Mouse (Mus musculus) forebrain, embryonic 14.5 days (tissue): ENCODE measurements around the gene Accs. TPM values are rescaled to one million over a fixed set of nuclear protein-coding genes. Genes with fewer than 3 reads are reported as not detected.

Experiments used
- ATAC-seq: fragments of 200-750 bp; cut with Nextera tagmentation; 2 replicates; pipeline ENCODE4 v1.8.0; 2017; ENCODE audit warnings: mild to moderate bottlenecking, moderate library complexity
- DNase-seq: peaks from one replicate; pipeline ENCODE4 v3.0.0-alpha.2; 2015; ENCODE audit warnings: low spot score
- H3K27ac ChIP-seq: fragments of 300-500 bp; sonication (generic); 2 replicates; pipeline ENCODE4 v1.5.1; 2014; ENCODE audit warnings: low read depth, mild to moderate bottlenecking, control low read depth, low read length, moderate library complexity
- H3K27me3 ChIP-seq: fragments of 300-500 bp; sonication (generic); replicated peaks from 2 replicates; pipeline ENCODE4 v1.6.1; 2014; ENCODE audit warnings: low read length, control low read depth, mixed read lengths; ENCODE audit not compliant: control insufficient read depth, insufficient read depth
- H3K36me3 ChIP-seq: fragments of 300-500 bp; sonication (generic); 2 replicates; pipeline ENCODE4 v1.6.1; 2014; ENCODE audit warnings: low read length, control low read depth; ENCODE audit not compliant: control insufficient read depth, insufficient read depth
- H3K4me1 ChIP-seq: fragments of 300-500 bp; sonication (generic); 2 replicates; pipeline ENCODE4 v1.6.1; 2014; ENCODE audit warnings: antibody characterized with exemption, low read length, control low read depth; ENCODE audit not compliant: control insufficient read depth, insufficient read depth
- H3K4me2 ChIP-seq: fragments of 300-500 bp; sonication (generic); 2 replicates; pipeline ENCODE4 v1.6.1; 2014; ENCODE audit warnings: mild to moderate bottlenecking, control low read depth, low read length
- H3K4me3 ChIP-seq: fragments of 300-500 bp; sonication (generic); 2 replicates; pipeline ENCODE4 v1.5.1; 2014; ENCODE audit warnings: low read depth, low read length, control low read depth
- H3K9ac ChIP-seq: fragments of 300-500 bp; sonication (generic); 2 replicates; pipeline ENCODE4 v1.6.1; 2014; ENCODE audit warnings: mild to moderate bottlenecking, low read length, control low read depth, moderate library complexity
- H3K9me3 ChIP-seq: fragments of 300-500 bp; sonication (generic); replicated peaks from 2 replicates; pipeline ENCODE4 v1.6.1; 2016; ENCODE audit warnings: low read length, control low read depth, mixed read lengths; ENCODE audit not compliant: control insufficient read depth
- WGBS: fragments of 180-500 bp; shearing (Covaris S2); extraction: QIAGEN DNeasy Blood & Tissue Kit; methylation state at CpG from one replicate; pipeline ENCODE4 v1.1.7; 2014; 5-methylcytosine and 5-hydroxymethylcytosine counted together
- polyA plus RNA-seq: library from polyadenylated mRNA; unstranded; fragments of >200 nt; fragmentation: Nextera tagmentation; extraction: Ambion mirVana; gene quantifications from 2 replicates; pipeline ENCODE4 v1.2.1, GENCODE M21; 2014

Accs gene
- polyA plus RNA-seq, 1 experiment from 2014 or later, result 8.0 TPM

GRCm38 (mm10) chr2:93838931-93839330, 10.8 kb downstream of the Accs start:
- WGBS, result 94% methylated on average over 4 of the region's 4 CpGs
- no peak overlapping the region for H3K27ac ChIP-seq
- H3K36me3 ChIP-seq, result peaks cover 68% of the 10 kb centered on the region
- no peaks in the 10 kb centered on the region for H3K4me1 ChIP-seq
- no peaks in the 10 kb centered on the region for H3K9me3 ChIP-seq
- H3K4me3 ChIP-seq, result no peak overlapping the region
- H3K4me2 ChIP-seq, result no peak overlapping the region
- no peak for ATAC-seq
- H3K9ac ChIP-seq, result no peak overlapping the region
- H3K27me3 ChIP-seq, result no peaks in the 10 kb centered on the region
- no peak for DNase-seq

- ATAC-seq, result no peak
- H3K4me2 ChIP-seq, result no peak overlapping the region
- no peak for DNase-seq
- H3K27ac ChIP-seq, result no peak overlapping the region
- H3K36me3 ChIP-seq, result peaks cover 49% of the 10 kb centered on the region
- no peaks in the 10 kb centered on the region for H3K9me3 ChIP-seq
- H3K4me3 ChIP-seq, result no peak overlapping the region
- WGBS, result 63% methylated on average over 13 of the region's 13 CpGs
- H3K27me3 ChIP-seq, result no peaks in the 10 kb centered on the region
- no peak overlapping the region for H3K9ac ChIP-seq
- no peaks in the 10 kb centered on the region for H3K4me1 ChIP-seq
These were observed 13.4 kb downstream of the Accs start for GRCm38 (mm10) chr2:93836232-93836785.

DNA sequence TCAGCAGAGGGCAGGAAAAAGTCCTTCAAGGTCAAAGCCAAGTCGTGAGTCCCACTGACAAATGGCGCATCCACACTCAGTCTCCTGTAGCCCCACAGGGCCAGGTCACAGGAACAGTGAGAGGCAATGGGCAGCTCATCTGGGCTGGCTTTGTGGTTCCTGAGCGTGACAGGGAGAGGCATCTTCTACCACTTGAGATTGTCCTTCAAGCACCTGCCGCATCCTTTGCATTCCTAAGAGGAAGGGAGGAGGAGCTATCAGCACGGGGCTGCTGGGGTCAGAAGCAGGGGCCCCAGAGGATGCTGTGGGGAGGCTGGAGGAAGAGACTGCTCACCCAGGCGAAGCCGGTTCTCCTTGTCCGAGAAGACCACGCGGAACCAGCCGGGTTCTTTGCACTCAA, 14.1 kb downstream of the Accs start:
- 87% methylated on average over 11 of the region's 11 CpGs for WGBS
- Histone ChIP-seq H3K4me3 (no peak overlapping the region), H3K9ac (no peak overlapping the region), H3K27ac (no peak overlapping the region), H3K4me2 (no peak overlapping the region), H3K4me1 (no peaks in the 10 kb centered on the region), H3K36me3 (peaks cover 42% of the 10 kb centered on the region), H3K9me3 (no peaks in the 10 kb centered on the region), H3K27me3 (no peaks in the 10 kb centered on the region)
- DNase-seq (no peak), ATAC-seq (no peak)

GRCm38 (mm10) chr2:93823519-93823918, 26.2 kb downstream of the Accs start:
- no peak overlapping the region for H3K4me3 ChIP-seq
- no peak overlapping the region for H3K9ac ChIP-seq
- H3K4me2 ChIP-seq, result no peak overlapping the region
- ATAC-seq (peak; percentile 19; the same call in 1 of the 2 replicates), DNase-seq (peak; percentile 97)
- peaks cover 7% of the 10 kb centered on the region for H3K4me1 ChIP-seq
- H3K36me3 ChIP-seq, result 0 out of 2 replicates have a peak, but pooled peaks cover 4% of the 10 kb centered on the region
- WGBS, result 18% methylated on average over 8 of the region's 8 CpGs
- no peaks in the 10 kb centered on the region for H3K9me3 ChIP-seq
- H3K27me3 ChIP-seq, result no peaks in the 10 kb centered on the region
- no peak overlapping the region for H3K27ac ChIP-seq

DNA sequence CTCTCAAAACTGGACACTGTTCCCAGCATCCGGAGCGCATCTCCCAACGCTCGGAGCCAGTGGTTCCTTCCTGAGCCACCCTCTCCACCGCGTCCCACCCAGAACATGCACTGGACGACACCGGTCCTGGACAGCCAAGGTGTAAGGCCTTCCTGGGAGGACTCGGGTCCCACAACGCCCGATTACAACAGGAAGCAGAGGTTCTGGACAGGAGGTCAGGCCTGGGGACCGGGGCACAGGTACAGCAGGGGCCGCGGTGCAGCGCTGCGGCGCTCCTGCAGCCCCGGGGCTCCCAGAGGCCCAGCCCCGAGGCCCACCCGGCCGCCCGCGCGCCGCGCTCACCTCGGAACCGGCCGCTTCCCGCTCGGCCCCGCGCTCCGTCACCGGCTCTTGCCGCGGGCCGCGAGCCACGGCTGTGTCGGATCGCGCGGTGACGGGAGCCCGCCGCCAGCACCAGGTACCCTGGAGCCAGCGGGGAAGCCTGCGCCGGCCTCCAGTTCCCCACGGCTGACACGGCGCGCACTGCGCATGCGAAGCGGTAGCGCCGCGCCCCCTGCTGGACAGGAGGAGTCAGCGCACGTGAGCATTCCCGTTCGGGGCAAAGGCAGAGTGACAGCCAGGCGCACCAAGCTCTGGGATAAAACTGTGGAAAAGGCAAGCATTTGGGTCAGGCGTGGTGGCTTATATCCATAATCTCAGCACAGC, 27.5 kb downstream of the Accs start, which contains the start of gene Ext2:
Ext2 (minus strand) TSS at position 524 of the 705 bp plus-strand sequence.
- no peaks in the 10 kb centered on the region for H3K9me3 ChIP-seq
- ATAC-seq (peak; percentile 97), DNase-seq (peak; percentile 91)
- WGBS, result under 1% methylated on average over 64 of the region's 66 CpGs
- H3K27me3 ChIP-seq, result no peaks in the 10 kb centered on the region
- H3K27ac ChIP-seq, result no peak within 1 kb of the TSS
- H3K4me2 ChIP-seq, result peak within 1 kb of the TSS; percentile 74
- 0 out of 2 replicates have a peak, but pooled peaks cover 4% of the 10 kb centered on the region for H3K36me3 ChIP-seq
- peaks cover 7% of the 10 kb centered on the region for H3K4me1 ChIP-seq
- peak within 1 kb of the TSS; percentile 96 for H3K9ac ChIP-seq
- peak within 1 kb of the TSS; percentile 88 for H3K4me3 ChIP-seq

- ATAC-seq (no peak), DNase-seq (no peak)
- H3K9ac ChIP-seq, result no peak overlapping the region
- no peak overlapping the region for H3K27ac ChIP-seq
- H3K36me3 ChIP-seq, result peaks cover 11% of the 10 kb centered on the region
- WGBS, result 95% methylated on average over 5 of the region's 5 CpGs
- no peaks in the 10 kb centered on the region for H3K27me3 ChIP-seq
- H3K4me3 ChIP-seq, result no peak overlapping the region
- no peak overlapping the region for H3K4me2 ChIP-seq
- H3K9me3 ChIP-seq, result no peaks in the 10 kb centered on the region
- H3K4me1 ChIP-seq, result peaks cover 7% of the 10 kb centered on the region
These were observed 32.0 kb downstream of the Accs start for GRCm38 (mm10) chr2:93817791-93818190.

- no peak overlapping the region for H3K27ac ChIP-seq
- no peaks in the 10 kb centered on the region for H3K27me3 ChIP-seq
- H3K36me3 ChIP-seq, result peaks cover 37% of the 10 kb centered on the region
- DNase-seq (no peak), ATAC-seq (no peak)
- no peak overlapping the region for H3K4me2 ChIP-seq
- no peaks in the 10 kb centered on the region for H3K9me3 ChIP-seq
- no peak overlapping the region for H3K9ac ChIP-seq
- no peak overlapping the region for H3K4me3 ChIP-seq
- WGBS, result 94% methylated on average over 22 of the region's 22 CpGs
- H3K4me1 ChIP-seq, result no peaks in the 10 kb centered on the region
These were observed 36.4 kb downstream of the Accs start for GRCm38 (mm10) chr2:93813343-93813742.

- peaks cover 49% of the 10 kb centered on the region for H3K36me3 ChIP-seq
- no peak overlapping the region for H3K4me3 ChIP-seq
- H3K9me3 ChIP-seq, result no peaks in the 10 kb centered on the region
- DNase-seq (peak; percentile 68), ATAC-seq (no peak)
- H3K27ac ChIP-seq, result no peak overlapping the region
- 37% methylated on average over 4 of the region's 4 CpGs for WGBS
- H3K27me3 ChIP-seq, result no peaks in the 10 kb centered on the region
- no peak overlapping the region for H3K9ac ChIP-seq
- no peak overlapping the region for H3K4me2 ChIP-seq
- no peaks in the 10 kb centered on the region for H3K4me1 ChIP-seq
These were observed 37.9 kb downstream of the Accs start for GRCm38 (mm10) chr2:93811812-93812211.

GRCm38 (mm10) chr2:93809931-93810330, 39.8 kb downstream of the Accs start:
- ATAC-seq (no peak), DNase-seq (no peak)
- Histone ChIP-seq H3K27me3 (no peaks in the 10 kb centered on the region), H3K4me1 (no peaks in the 10 kb centered on the region), H3K4me3 (no peak overlapping the region), H3K36me3 (peaks cover 68% of the 10 kb centered on the region), H3K4me2 (no peak overlapping the region), H3K9me3 (no peaks in the 10 kb centered on the region), H3K9ac (no peak overlapping the region), H3K27ac (no peak overlapping the region)
- 10% methylated on average over 2 of the region's 2 CpGs for WGBS
